In the genomic region with DNA sequence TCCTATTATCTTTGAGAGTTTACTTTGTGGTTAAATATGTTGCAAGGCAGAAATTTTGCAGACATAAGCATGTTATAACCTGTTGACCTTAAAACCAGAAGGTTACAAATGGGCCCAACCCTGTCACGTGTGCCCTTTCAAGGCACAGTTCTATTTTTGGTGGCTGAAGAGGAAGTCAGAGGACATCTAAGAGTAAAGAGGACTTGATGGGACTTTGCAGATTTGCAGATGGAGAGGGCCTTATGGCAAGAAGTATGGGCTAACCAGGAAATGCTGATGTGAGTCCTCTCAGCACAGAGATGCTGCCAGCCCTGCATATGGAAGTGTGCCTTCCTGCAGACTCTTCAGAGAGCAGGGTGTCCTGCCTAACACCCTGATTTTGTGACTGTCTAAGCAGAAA, we compare ENCODE assay signal across 18 mouse cellular contexts.
DNase-seq lines count a peak whose midpoint lies in the region; ATAC-seq lines count a peak whose summit lies in the region.
"Had no signal": no experiment of that assay in that cellular context is flagged by ENCODE, and none has a peak within 500 bp of the region (broad histone marks: within the 10 kb centered on the region; RNA-seq: fewer than 3 reads in every experiment).

No protein-coding gene starts in this region.

- WGBS in embryonic facial prominence, embryonic 14.5 days: 38% methylated on average over 1 of the region's 1 CpGs
- WGBS in embryonic facial prominence, embryonic 10.5 days: 39% methylated on average over 1 of the region's 1 CpGs
- WGBS in liver, embryonic 15.5 days (ENCODE audit: insufficient replicate concordance): 6% methylated on average over 1 of the region's 1 CpGs

- ATAC-seq in embryonic facial prominence, embryonic 14.5 days (ENCODE audit: low read depth): no peak
- ATAC-seq in liver, embryonic 15.5 days (ENCODE audit: insufficient read depth): peak; percentile 51; the same call in 1 of the 2 replicates
- peak; percentile 30; the same call in 1 of the 2 replicates for ATAC-seq in neutrophil, adult 5-6 weeks (ENCODE audit: extremely low read depth, insufficient number of reproducible peaks, low FRiP score, poor library complexity, severe bottlenecking)

- H3K4me1 ChIP-seq in embryonic facial prominence, embryonic 14.5 days (ENCODE audit: control insufficient read depth, insufficient read depth, low read length): no peaks in the 10 kb centered on the region
- peaks cover 21% of the 10 kb centered on the region; the same call in 1 of the 2 replicates for H3K4me1 ChIP-seq in embryonic facial prominence, embryonic 10.5 days
- H3K4me1 ChIP-seq in liver, embryonic 15.5 days (replicated peaks): no peaks in the 10 kb centered on the region
- H3K4me1 ChIP-seq: megakaryocyte, embryonic 14.5 days had no signal

- H3K36me3 ChIP-seq in embryonic facial prominence, embryonic 14.5 days (ENCODE audit: control insufficient read depth, insufficient read depth, low read length): no peaks in the 10 kb centered on the region
- H3K36me3 ChIP-seq in embryonic facial prominence, embryonic 10.5 days (replicated peaks): no peaks in the 10 kb centered on the region
- no peaks in the 10 kb centered on the region for H3K36me3 ChIP-seq in liver, embryonic 15.5 days (replicated peaks)
- H3K36me3 ChIP-seq: hindbrain, embryonic 13.5 days; limb, embryonic 10.5 days had no signal

- no peak overlapping the region for H3K9ac ChIP-seq in embryonic facial prominence, embryonic 14.5 days (ENCODE audit: low read depth, low read length)
- H3K9ac ChIP-seq in liver, embryonic 15.5 days: no peak overlapping the region
- H3K9ac ChIP-seq: hindbrain, embryonic 13.5 days had no signal

- peak; percentile 16 for DNase-seq in embryonic facial prominence, embryonic 14.5 days (ENCODE audit: low spot score)
- DNase-seq in embryonic facial prominence, embryonic 10.5 days (ENCODE audit: low spot score): no peak
- DNase-seq in lung, adult 18-20 months: peak; percentile 3 to 9
- no peak for DNase-seq in lung, postnatal 14 days
- no peak for DNase-seq in frontal cortex, postnatal 36 days (ENCODE audit: low spot score in 2 of 2)
- DNase-seq in kidney, postnatal 36 days: no peak
- DNase-seq: adrenal gland, adult 8-10 months; cerebellum, adult 9-11 months; kidney, adult 11 months; kidney, postnatal 4 days; right cerebral cortex, postnatal 25 days; thymus, postnatal 14 days had no signal

- H3K4me2 ChIP-seq in embryonic facial prominence, embryonic 14.5 days (ENCODE audit: low read depth, low read length): no peak overlapping the region
- no peak overlapping the region for H3K4me2 ChIP-seq in liver, embryonic 15.5 days
- H3K4me2 ChIP-seq: heart, embryonic 11.5 days; hindbrain, embryonic 13.5 days had no signal

- H3K9me3 ChIP-seq in embryonic facial prominence, embryonic 14.5 days (ENCODE audit: control insufficient read depth, low read length): no peaks in the 10 kb centered on the region
- no peaks in the 10 kb centered on the region for H3K9me3 ChIP-seq in embryonic facial prominence, embryonic 10.5 days
- no peaks in the 10 kb centered on the region for H3K9me3 ChIP-seq in liver, embryonic 15.5 days (replicated peaks)
- H3K9me3 ChIP-seq: hindbrain, embryonic 13.5 days; limb, embryonic 10.5 days; megakaryocyte, embryonic 14.5 days had no signal

- H3K4me3 ChIP-seq in embryonic facial prominence, embryonic 14.5 days (ENCODE audit: low read depth, low read length): no peak overlapping the region
- H3K4me3 ChIP-seq in embryonic facial prominence, embryonic 10.5 days: no peak overlapping the region
- no peak overlapping the region for H3K4me3 ChIP-seq in liver, embryonic 15.5 days (replicated peaks)
- H3K4me3 ChIP-seq: hindbrain, embryonic 13.5 days; limb, embryonic 10.5 days; megakaryocyte, embryonic 14.5 days had no signal

- H3K27ac ChIP-seq in embryonic facial prominence, embryonic 14.5 days (replicated peaks; ENCODE audit: low read depth, low read length): no peak overlapping the region
- H3K27ac ChIP-seq in embryonic facial prominence, embryonic 10.5 days (replicated peaks): no peak overlapping the region
- H3K27ac ChIP-seq in liver, embryonic 15.5 days (replicated peaks): no peak overlapping the region
- H3K27ac ChIP-seq: hindbrain, embryonic 13.5 days; limb, embryonic 10.5 days had no signal

- H3K27me3 ChIP-seq in embryonic facial prominence, embryonic 14.5 days (replicated peaks; ENCODE audit: control insufficient read depth, insufficient read depth, low read length): no peaks in the 10 kb centered on the region
- no peaks in the 10 kb centered on the region for H3K27me3 ChIP-seq in embryonic facial prominence, embryonic 10.5 days (replicated peaks; ENCODE audit: low read depth, poor library complexity, severe bottlenecking)
- no peaks in the 10 kb centered on the region for H3K27me3 ChIP-seq in liver, embryonic 15.5 days
- H3K27me3 ChIP-seq: hindbrain, embryonic 13.5 days; megakaryocyte, embryonic 14.5 days had no signal

Comparison
In these comparisons a context has a peak if more than half of its experiments do, and no peak if none do; other contexts are left out.
1. DNase-seq: peak in embryonic facial prominence, embryonic 14.5 days (single experiment) and lung, adult 18-20 months (2 of 2); none in embryonic facial prominence, embryonic 10.5 days (single experiment), lung, postnatal 14 days (single experiment), frontal cortex, postnatal 36 days (0 of 2) and kidney, postnatal 36 days (0 of 2).